Mouse (Mus musculus): ENCODE measurements around the gene Kif16b.

GRCm38 (mm10) chr2:142838775-142839174 is 62.6 kb downstream of the Kif16b start:
- TF ChIP-seq CTCF (IDR thresholded peaks at IDR 0.05; ENCODE audit: low read depth): no peak
- no peak for TF ChIP-seq EP300 (IDR thresholded peaks at IDR 0.05; ENCODE audit: low read depth)
